Mouse (Mus musculus): ENCODE measurements around the gene Mcemp1. TPM values are rescaled to one million over a fixed set of nuclear protein-coding genes. Genes with fewer than 3 reads are reported as not detected.
A peak's percentile ranks its signal among the peaks of the same experiment; 100 is the strongest.

Mcemp1 gene
- polyA plus RNA-seq, 1 experiment = 0.10 TPM

GRCm38 (mm10) chr8:3646824-3647531, 18.6 kb upstream of the Mcemp1 start:
- H3K4me1 ChIP-seq = peaks cover 28% of the 10 kb centered on the region
- H3K9me3 ChIP-seq = no peaks in the 10 kb centered on the region
- no peak overlapping the region for H3K4me3 ChIP-seq (replicated peaks)
- peaks cover 2% of the 10 kb centered on the region for H3K27me3 ChIP-seq (replicated peaks)
- TF ChIP-seq GATA1 (IDR thresholded peaks at IDR 0.05; ENCODE audit: borderline replicate concordance, low read length) (no peak), FLI1 (IDR thresholded peaks at IDR 0.05; ENCODE audit: low read length) (no peak)
- H3K36me3 ChIP-seq (replicated peaks; ENCODE audit: low read length) = peaks cover 25% of the 10 kb centered on the region

GRCm38 (mm10) chr8:3647561-3647960, 18.0 kb upstream of the Mcemp1 start:
- Histone ChIP-seq H3K4me3 (replicated peaks) (no peak overlapping the region), H3K27me3 (replicated peaks) (peaks cover 2% of the 10 kb centered on the region), H3K9me3 (no peaks in the 10 kb centered on the region), H3K4me1 (peaks cover 28% of the 10 kb centered on the region), H3K36me3 (replicated peaks; ENCODE audit: low read length) (peaks cover 19% of the 10 kb centered on the region)
- TF ChIP-seq FLI1 (IDR thresholded peaks at IDR 0.05; ENCODE audit: low read length) = no peak
- TF ChIP-seq GATA1 (IDR thresholded peaks at IDR 0.05; ENCODE audit: borderline replicate concordance, low read length) = no peak

GRCm38 (mm10) chr8:3648268-3648667, 17.3 kb upstream of the Mcemp1 start:
- TF ChIP-seq FLI1 (IDR thresholded peaks at IDR 0.05; ENCODE audit: low read length) (no peak), GATA1 (IDR thresholded peaks at IDR 0.05; ENCODE audit: borderline replicate concordance, low read length) (no peak)
- no peaks in the 10 kb centered on the region for H3K9me3 ChIP-seq
- H3K27me3 ChIP-seq (replicated peaks) = peaks cover 2% of the 10 kb centered on the region
- H3K36me3 ChIP-seq (replicated peaks; ENCODE audit: low read length) = peaks cover 12% of the 10 kb centered on the region
- H3K4me3 ChIP-seq (replicated peaks) = no peak overlapping the region
- peaks cover 32% of the 10 kb centered on the region for H3K4me1 ChIP-seq

GRCm38 (mm10) chr8:3648990-3649389, 16.6 kb upstream of the Mcemp1 start:
- peaks cover 38% of the 10 kb centered on the region for H3K4me1 ChIP-seq
- no peak overlapping the region for H3K4me3 ChIP-seq (replicated peaks)
- H3K36me3 ChIP-seq (replicated peaks; ENCODE audit: low read length) = peaks cover 6% of the 10 kb centered on the region
- no peaks in the 10 kb centered on the region for H3K9me3 ChIP-seq
- peaks cover 2% of the 10 kb centered on the region for H3K27me3 ChIP-seq (replicated peaks)
- no peak for TF ChIP-seq FLI1 (IDR thresholded peaks at IDR 0.05; ENCODE audit: low read length)
- TF ChIP-seq GATA1 (IDR thresholded peaks at IDR 0.05; ENCODE audit: borderline replicate concordance, low read length) = no peak

GRCm38 (mm10) chr8:3652845-3653244, 12.7 kb upstream of the Mcemp1 start:
- H3K9me3 ChIP-seq = no peaks in the 10 kb centered on the region
- peaks cover 48% of the 10 kb centered on the region for H3K4me1 ChIP-seq
- H3K36me3 ChIP-seq (replicated peaks; ENCODE audit: low read length) = no peaks in the 10 kb centered on the region
- H3K27me3 ChIP-seq (replicated peaks) = peaks cover 25% of the 10 kb centered on the region
- H3K4me3 ChIP-seq (replicated peaks) = no peak overlapping the region
- TF ChIP-seq GATA1 (IDR thresholded peaks at IDR 0.05; ENCODE audit: borderline replicate concordance, low read length) = no peak
- no peak for TF ChIP-seq FLI1 (IDR thresholded peaks at IDR 0.05; ENCODE audit: low read length)

GRCm38 (mm10) chr8:3654726-3655508, 10.6 kb upstream of the Mcemp1 start:
- Histone ChIP-seq H3K4me3 (replicated peaks) (no peak overlapping the region), H3K27me3 (replicated peaks) (peaks cover 28% of the 10 kb centered on the region)
- TF ChIP-seq FLI1 (IDR thresholded peaks at IDR 0.05; ENCODE audit: low read length) = no peak
- TF ChIP-seq GATA1 (IDR thresholded peaks at IDR 0.05; ENCODE audit: borderline replicate concordance, low read length) = no peak

GRCm38 (mm10) chr8:3655526-3655925, 10.0 kb upstream of the Mcemp1 start, which contains the start of gene Retn:
Retn (plus strand) TSS chr8:3655770.
- no peak within 1 kb of the TSS for H3K4me3 ChIP-seq (replicated peaks)
- H3K4me1 ChIP-seq = peaks cover 48% of the 10 kb centered on the region
- peaks cover 28% of the 10 kb centered on the region for H3K27me3 ChIP-seq (replicated peaks)
- TF ChIP-seq FLI1 (IDR thresholded peaks at IDR 0.05; ENCODE audit: low read length) (no peak), GATA1 (IDR thresholded peaks at IDR 0.05; ENCODE audit: borderline replicate concordance, low read length) (no peak)
- no peaks in the 10 kb centered on the region for H3K36me3 ChIP-seq (replicated peaks; ENCODE audit: low read length)
- H3K9me3 ChIP-seq = no peaks in the 10 kb centered on the region

More at GRCm38 (mm10) chr8:3654726-3655508, 10.6 kb upstream of the Mcemp1 start:
- Histone ChIP-seq H3K4me1 (peaks cover 43% of the 10 kb centered on the region), H3K36me3 (replicated peaks; ENCODE audit: low read length) (no peaks in the 10 kb centered on the region), H3K9me3 (no peaks in the 10 kb centered on the region)

- H3K4me3 ChIP-seq (replicated peaks) = peak overlapping the region; percentile 8
Observed at GRCm38 (mm10) chr8:3656725-3657381, 8.7 kb upstream of the Mcemp1 start.

GRCm38 (mm10) chr8:3660889-3661288, 4.7 kb upstream of the Mcemp1 start:
- Histone ChIP-seq H3K27me3 (replicated peaks) (peaks cover 17% of the 10 kb centered on the region), H3K9me3 (no peaks in the 10 kb centered on the region), H3K4me3 (replicated peaks) (peak overlapping the region; percentile 67), H3K36me3 (replicated peaks; ENCODE audit: low read length) (no peaks in the 10 kb centered on the region), H3K4me1 (peaks cover 57% of the 10 kb centered on the region)
- no peak for TF ChIP-seq FLI1 (IDR thresholded peaks at IDR 0.05; ENCODE audit: low read length)

More at GRCm38 (mm10) chr8:3656725-3657381, 8.7 kb upstream of the Mcemp1 start:
- Histone ChIP-seq H3K9me3 (no peaks in the 10 kb centered on the region), H3K27me3 (replicated peaks) (peaks cover 27% of the 10 kb centered on the region), H3K4me1 (peaks cover 58% of the 10 kb centered on the region), H3K36me3 (replicated peaks; ENCODE audit: low read length) (no peaks in the 10 kb centered on the region)
- TF ChIP-seq GATA1 (IDR thresholded peaks at IDR 0.05; ENCODE audit: borderline replicate concordance, low read length) (no peak), FLI1 (IDR thresholded peaks at IDR 0.05; ENCODE audit: low read length) (no peak)

Measured in megakaryocyte, embryonic 14.5 days (primary cell).